Mouse (Mus musculus) T-helper 1 cell (primary cell): Measurements from ENCODE around the gene Pdlim5.

Experiments used
- in situ Hi-C: fragments of 300-600 bp; cut with MboI, MseI; formaldehyde crosslinking; loops from one replicate; pipeline ENCODE4 v1.15.1; 2025; ENCODE audit warnings: high pct_unique_total_duplicates

The Pdlim5 gene

DNA sequence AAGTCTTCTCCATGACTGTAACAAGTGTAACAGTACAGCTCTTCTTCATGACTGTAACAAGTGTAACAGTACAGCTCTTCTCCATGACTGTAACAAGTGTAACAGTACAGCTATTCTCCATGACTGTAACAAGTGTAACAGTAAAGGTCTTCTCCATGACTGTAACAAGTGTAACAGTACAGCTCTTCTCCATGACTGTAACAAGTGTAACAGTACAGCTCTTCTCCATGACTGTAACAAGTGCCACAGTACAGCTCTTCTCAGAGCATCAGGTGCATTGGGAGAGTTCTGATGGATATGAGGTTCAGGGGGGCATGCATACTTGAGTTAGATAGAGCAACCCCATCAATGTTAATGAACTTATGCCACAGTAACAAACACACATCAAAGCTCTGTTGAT is 203.9 kb downstream of the Pdlim5 start:
- in situ Hi-C loops = loop anchor here (10.0 kb wide), 1 partner anchor 1377 kb away; no protein-coding TSS in a partner anchor
